ENCODE assay signal across 8 mouse cellular contexts in the genomic region with DNA sequence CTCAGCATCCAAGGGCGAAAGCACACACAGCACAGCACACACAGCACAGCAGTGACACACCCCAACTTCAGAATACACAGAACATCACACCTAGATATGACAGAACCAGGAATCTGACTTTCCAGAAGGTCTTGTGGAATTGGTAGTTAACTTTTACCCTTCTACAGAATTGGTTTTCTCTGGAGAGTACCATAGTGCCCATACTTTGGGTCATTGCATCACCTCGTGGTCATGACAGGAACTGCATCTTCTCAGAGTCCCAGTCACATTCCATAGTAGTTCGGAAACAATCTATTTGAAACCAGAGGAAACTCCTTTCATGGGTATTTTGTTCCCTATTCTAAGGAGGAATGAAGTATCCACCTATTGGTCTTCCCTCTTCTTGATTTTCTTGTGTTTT.
DNase-seq lines count a peak whose midpoint lies in the region; ATAC-seq and TF ChIP-seq lines count a peak whose summit lies in the region.

No protein-coding gene starts in this region.

- peaks cover 6% of the 10 kb centered on the region; the same call in 1 of the 2 replicates for H3K27me3 ChIP-seq in G1E (ENCODE audit: insufficient read depth, low read length)
- H3K27me3 ChIP-seq in lung, embryonic 14.5 days (ENCODE audit: insufficient read depth, low read length), result no peaks in the 10 kb centered on the region

- peaks cover 2% of the 10 kb centered on the region; the same call in 1 of the 2 replicates for H3K4me1 ChIP-seq in G1E (ENCODE audit: insufficient read depth, low read depth, low read length)
- no peaks in the 10 kb centered on the region for H3K4me1 ChIP-seq in lung, embryonic 14.5 days (ENCODE audit: insufficient read depth)

- ATAC-seq in G1E (ENCODE audit: extremely low read depth, insufficient number of reproducible peaks, low FRiP score, poor library complexity, severe bottlenecking), result no peak; the same call in 1 of the 2 replicates
- peak; percentile 74 for ATAC-seq in granulocyte monocyte progenitor cell, adult 5-6 weeks (replicated peaks; ENCODE audit: poor library complexity, severe bottlenecking)
- ATAC-seq in lung, embryonic 14.5 days (ENCODE audit: insufficient read depth), result peak; percentile 56

- no peak overlapping the region for H3K4me3 ChIP-seq in G1E (ENCODE audit: low read depth, low read length)
- no peak overlapping the region for H3K4me3 ChIP-seq in lung, embryonic 14.5 days (ENCODE audit: low read depth, low read length)

- H3K27ac ChIP-seq in lung, embryonic 14.5 days (ENCODE audit: low read depth), result no peak overlapping the region

- H3K4me2 ChIP-seq in lung, embryonic 14.5 days, result no peak overlapping the region

- DNase-seq in adrenal gland, adult (ENCODE audit: inconsistent age in 2 of 2, low spot score in 1 of 2), result peak; percentile 41 to 84
- no peak for DNase-seq in adrenal gland, adult 8-10 months
- peak; percentile 19 for DNase-seq in G1E (ENCODE audit: low spot score)
- peak; percentile 54 to 68 for DNase-seq in cerebellum, postnatal 36 days
- DNase-seq in kidney, postnatal 25 days, result peak; percentile 57 to 81
- peak; percentile 89 for DNase-seq in lung, embryonic 14.5 days
- DNase-seq in retina, embryonic 14.5 days (ENCODE audit: low spot score), result peak; percentile 79

- TF ChIP-seq CTCF in G1E (IDR thresholded peaks at IDR 0.05; ENCODE audit: low read depth, low read length), result peak; percentile 90
- peak; percentile 93 for TF ChIP-seq CTCF in lung, embryonic 14.5 days (IDR thresholded peaks at IDR 0.05; ENCODE audit: low read depth)

- no peak overlapping the region for H3K9ac ChIP-seq in lung, embryonic 14.5 days

- peaks cover 4% of the 10 kb centered on the region for H3K36me3 ChIP-seq in G1E (replicated peaks)
- H3K36me3 ChIP-seq in lung, embryonic 14.5 days (ENCODE audit: insufficient read depth), result 0 out of 2 replicates have a peak, but pooled peaks cover 10% of the 10 kb centered on the region

- H3K9me3 ChIP-seq in G1E (replicated peaks), result no peaks in the 10 kb centered on the region
- no peaks in the 10 kb centered on the region for H3K9me3 ChIP-seq in lung, embryonic 14.5 days (ENCODE audit: low read depth, low read length)

- WGBS in lung, embryonic 14.5 days, result 39% methylated on average over 3 of the region's 3 CpGs
